Mouse (Mus musculus): Measurements from ENCODE around the gene Rev3l.
A peak's percentile ranks its signal among the peaks of the same experiment; 100 is the strongest.
"Not testable (repeated sequence)": the region's sequence is repeated elsewhere in the genome, so short reads cannot be mapped to it uniquely, and the experiment has no call there.

Rev3l gene

DNA sequence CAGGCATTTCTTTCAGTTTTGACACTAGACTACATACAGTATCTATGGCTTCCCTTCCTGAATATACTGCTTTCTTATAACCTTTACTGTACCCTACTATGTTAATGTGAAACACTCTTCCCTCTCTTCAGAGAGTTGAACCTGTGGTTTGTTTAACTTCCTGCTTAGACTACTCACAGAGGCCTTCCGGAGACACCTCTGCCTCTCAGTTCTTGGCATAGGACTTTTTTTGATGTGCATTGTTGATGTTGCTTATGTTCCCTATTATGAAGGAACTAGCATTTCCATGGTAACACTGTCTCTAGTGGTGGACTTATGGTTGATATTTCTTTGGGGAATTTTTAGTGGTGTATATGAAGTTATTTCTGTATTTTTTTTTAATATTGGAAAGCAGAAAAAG, 61.4 kb downstream of the Rev3l start:
- DNase-seq: no peak

DNA sequence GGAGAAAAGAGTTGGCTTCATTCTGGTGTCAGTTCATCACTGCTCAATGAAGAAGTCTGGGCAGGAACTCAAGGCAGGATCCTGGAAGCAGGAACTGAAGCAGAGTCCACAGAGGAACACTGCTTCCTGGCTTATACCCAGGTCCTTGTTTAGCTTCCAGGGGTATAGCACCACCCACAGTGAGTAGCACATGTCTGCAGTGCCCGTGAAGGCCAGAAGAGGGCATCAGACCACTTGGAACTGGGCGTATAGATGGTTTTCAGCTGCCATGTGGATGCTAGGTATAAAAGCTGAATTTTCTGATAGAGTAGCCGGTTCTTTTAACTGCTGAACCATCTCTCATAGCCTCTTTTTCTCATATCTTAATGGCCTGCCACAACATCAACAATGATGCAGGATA, 79.6 kb downstream of the Rev3l start:
- DNase-seq: peak; percentile 78

DNA sequence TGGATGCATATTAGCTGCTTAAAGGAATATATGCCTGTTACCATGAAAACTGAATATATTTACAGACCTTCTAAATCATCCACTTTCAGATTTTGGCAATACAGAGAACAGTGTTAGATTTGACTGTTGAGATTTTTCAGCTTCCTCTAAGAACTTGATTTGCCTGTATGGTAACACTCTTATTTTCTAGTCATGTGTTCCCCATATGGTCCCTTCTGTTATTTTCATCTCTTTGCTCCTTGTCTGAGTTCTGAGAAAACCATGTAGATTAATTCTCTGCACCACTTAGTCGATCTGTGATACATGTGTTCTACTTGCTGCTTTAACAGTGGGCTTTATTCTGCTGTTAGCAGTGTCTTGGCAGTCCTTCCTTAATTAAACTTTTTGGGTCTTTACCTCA, 110.7 kb downstream of the Rev3l start:
- DNase-seq: no peak

DNA sequence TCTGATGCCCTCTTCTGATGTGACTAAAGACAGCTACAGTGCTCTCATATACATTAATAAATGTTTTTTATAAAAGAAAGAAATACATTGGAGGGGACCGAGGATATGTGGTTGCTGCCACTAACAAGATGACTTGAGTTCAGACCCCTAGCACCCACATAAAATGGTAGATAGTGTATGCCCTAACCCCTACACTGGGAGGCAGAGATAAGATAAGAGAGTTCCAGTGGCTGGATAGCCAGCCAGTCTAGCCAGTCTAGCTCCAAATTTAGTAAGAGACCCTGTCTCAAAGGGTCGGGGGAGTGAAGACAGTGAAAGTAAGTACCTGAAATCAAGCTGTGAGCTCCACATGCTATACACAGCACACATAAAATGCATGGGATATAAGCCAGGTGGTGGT, 133.6 kb downstream of the Rev3l start:
- no peak for DNase-seq

DNA sequence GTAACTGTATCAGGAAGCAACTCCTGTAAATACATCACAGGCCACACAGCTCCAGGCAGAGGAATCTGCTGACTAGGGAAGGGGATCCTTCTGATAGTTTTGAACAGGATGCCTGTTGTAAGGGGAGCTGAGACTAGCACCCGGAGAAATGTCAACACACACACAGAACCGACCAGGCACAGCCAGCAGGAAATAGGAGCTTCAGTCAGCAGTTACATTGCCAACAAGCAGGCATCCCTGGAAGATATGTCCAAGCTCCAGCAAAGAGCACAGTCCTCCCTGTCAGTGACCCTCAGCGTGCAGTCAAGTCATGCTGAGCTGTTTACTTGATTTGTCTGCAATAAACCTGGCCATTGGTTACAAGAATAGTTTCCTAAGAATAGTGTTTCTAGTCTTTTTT, 156.7 kb downstream of the Rev3l start:
- DNase-seq: no peak

DNA sequence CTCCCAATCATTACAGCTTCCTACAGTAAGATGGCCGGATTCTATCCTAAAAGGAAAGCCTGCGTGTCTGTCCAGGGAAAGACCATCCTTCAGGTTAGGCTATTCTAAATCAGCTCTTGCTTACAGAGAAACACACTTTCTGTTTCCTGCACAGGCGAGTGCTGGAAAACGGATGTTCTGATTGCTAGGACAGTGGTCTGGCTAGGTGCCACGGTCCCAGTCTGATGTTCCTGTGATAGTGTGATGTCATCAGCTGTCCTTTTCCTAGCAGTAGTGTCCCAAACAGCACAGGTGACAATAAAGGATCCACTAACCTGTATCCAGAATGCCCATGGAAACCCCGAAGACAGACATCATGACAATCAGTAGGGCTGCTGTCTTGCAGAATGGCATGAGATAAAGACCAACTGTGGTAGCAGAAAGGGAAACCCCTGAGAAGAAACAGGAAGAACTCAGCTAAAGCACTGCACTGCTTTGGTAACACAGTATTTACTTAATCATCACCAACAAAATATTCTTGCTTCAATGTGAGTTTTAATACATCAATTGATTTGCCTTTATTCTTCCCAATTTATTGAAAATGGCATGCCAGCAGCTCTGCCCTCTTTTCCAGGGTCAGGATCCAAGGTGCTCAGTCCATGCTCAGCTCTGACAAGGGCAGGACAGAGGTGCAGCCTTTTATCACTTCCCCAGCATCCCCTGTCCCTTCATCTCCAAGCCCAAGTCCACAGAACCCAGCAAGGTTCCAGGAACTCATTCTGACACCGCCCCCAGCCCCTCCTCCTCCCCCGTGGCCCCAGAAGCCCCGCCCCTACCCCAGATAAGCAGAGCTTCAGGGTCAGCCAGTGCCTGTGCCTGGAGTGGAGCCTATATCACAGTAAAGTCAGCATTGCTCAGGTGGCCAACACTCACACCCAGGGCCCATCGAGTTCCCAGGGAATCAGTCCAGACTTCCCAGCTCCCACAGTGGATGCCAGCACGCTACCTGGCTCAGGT, 162.1 kb downstream of the Rev3l start:
- no peak for DNase-seq

DNA sequence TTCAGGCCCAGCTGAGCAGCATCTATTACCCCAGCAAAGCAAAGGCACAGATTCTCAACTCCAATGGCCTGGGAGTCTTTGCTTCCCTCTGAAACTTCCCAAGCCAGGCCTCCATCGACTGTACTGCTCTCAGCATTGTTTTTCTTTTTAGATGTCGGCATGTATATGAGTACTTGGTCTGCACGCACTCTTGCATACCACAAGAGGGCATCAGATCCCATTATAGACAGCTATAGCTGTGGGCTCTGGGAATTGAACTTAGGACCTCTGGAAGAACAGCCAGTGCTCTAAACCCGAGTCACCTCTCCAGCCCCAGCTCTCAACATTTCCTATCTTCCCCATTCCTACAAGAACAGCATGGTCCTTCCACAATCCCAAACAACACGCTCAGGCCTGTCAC, 164.6 kb downstream of the Rev3l start:
- DNase-seq: no peak

DNA sequence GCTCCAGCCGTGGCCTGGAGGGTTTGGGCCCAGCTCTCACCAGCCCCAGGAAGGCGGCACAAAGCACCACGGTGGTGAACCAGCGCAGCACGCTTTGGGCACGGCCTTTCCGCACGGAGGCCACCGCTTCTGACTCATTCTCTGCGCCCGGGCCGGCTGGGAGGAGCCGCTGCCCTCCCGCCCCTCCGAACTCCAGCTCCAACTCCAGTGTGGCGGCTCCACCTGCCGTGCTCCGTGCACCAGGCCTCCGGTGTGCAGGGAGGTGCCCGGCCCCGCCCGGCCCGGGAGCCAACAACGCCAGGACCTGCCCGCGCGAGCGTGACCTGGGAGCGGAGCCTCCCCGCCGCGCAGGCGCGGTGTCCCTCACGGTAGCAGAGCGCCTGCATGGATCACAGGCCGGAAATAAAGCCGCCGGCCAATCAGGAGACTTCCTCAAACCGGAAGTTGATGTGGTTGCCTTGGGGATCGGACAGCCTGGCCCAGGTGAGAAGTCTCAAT, 167.0 kb downstream of the Rev3l start, which contains the start of gene Mfsd4b4:
Mfsd4b4 (minus strand) TSS at position 365 of the 498 bp plus-strand sequence.
- peak; percentile 83 for DNase-seq

DNA sequence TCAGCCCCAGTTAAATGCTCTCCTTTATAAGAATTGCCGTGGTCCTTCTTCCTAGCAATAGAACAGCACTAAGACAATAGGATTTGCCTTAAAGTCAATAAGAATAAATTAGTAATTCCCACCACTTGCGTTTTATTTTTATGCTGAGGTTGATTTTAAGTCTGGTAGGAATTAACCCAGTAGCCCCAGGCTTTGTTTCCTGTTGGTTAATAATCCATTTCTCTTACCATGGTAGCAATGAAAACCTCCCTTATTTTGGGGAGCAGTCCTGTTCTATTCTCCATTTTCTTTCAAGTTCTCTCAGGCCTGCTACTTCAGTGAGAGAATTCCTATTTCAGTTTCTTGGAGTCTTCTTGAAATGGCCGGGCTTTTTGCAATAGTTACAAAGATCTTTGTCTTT, 172.3 kb downstream of the Rev3l start:
- no peak for DNase-seq

DNA sequence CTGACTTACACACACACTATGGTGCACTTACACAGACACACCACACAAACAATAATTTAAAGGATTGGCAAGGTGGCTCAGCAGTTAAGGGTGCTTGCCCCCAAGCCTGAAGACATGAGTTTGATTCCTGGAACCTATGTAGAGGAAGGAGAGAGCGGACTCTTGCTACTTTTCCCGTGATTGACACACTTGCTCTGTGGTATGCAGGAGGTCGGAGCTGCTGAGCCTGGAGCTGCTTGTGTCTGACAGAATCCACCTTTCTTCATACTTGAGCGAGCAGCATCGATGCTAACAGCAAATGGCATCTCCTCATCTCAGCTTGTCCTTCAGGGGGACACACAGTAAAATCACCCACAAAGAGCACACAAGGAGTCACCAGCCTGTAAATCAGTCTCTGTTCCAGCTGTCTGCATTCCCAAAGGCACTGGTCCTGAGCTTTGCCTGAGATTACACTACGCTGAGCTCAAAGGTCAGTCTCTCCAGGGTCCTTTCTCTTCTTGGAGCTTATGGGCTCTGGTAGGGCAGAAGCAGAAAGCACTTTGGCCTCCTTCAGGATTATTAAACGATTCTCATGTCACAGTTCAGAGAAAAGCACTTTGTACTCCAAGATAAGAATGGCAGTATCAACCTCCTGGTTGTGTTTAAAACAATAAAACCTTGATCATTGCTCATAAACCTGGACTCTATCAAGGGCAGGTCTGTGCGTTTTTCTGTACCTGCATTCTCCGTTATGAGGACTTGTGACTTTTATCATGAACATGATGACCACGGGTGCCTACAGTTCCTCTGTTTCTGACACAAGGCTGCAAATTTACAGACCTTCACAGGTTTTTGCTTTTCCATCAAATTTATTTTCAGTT, 175.1 kb downstream of the Rev3l start:
- DNase-seq: no peak

DNA sequence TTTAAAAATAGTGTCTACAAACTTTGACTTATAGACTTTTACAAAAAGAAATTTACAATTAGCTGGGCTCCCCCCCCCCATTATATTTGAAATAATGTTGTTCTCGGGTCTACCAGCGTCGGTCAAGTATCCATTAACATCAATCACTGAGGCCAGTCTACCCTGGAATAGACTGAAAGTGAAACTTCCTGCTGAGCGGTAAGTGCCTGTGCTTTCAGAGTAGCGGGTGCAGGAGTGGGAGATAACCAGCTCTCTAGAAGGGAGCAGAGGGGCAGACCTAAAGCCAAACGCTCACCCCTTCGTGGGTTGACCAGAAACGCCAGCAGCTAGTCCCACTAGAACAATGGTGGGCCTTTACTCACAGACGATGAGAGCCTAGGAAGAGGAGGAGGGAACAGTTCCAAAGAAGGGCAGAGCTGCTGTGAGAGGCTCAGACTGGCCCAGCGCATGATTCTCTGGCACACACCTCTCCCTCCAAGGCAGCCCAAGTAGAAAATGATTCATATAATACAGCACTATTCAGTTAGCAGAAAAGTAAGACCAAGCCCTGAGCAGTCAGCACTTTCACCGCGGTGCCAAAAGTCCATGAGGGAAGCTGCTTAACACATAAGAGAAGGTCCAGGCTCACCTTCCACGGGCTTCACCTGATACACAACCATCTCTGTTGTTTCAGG, 177.0 kb downstream of the Rev3l start:
- no peak for DNase-seq

DNA sequence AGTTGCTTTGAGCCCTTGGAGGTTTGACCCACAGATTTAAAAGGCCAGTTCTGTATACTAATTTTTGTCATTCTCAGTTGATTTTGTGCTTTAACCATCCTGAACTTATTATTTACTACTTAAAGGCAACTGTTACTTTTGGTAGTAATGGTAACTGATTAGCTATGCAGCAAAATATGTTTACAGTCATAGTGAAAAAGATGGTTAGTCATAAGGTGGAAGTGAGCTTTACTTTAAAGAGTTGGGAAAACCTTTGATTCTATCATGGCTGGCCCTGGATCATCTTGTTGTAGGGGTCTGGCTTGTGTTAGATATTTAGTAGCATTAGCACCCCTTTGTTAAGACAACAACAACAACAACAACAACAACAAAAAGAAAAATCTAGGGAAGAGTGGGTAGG, 180.7 kb downstream of the Rev3l start:
- no peak for DNase-seq

DNA sequence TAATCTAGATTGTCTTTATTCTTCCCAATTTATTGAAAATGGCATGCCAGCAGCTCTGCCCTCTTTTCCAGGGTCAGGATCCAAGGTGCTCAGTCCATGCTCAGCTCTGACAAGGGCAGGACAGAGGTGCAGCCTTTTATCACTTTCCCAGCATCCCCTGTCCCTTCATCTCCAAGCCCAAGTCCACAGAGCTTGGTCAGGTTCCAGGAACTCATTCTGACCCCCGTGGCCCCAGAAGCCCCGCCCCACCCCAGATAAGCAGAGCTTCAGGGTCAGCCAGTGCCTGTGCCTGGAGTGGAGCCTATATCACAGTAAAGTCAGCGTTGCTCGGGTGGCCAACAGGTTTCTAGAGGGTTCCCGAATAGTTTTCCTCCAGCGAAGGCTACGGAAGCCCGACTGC, 192.6 kb downstream of the Rev3l start:
- DNase-seq: not testable (repeated sequence)
